Mouse (Mus musculus): ENCODE results near the gene Casp9.

The Casp9 gene

GRCm38 (mm10) chr4:141781201-141781985 is 12.0 kb upstream of the Casp9 start:
- no peak for DNase-seq

- no peak for DNase-seq
Observed at GRCm38 (mm10) chr4:141784835-141785234, 8.6 kb upstream of the Casp9 start.

- no peak for DNase-seq
Observed at GRCm38 (mm10) chr4:141786141-141786540, 7.3 kb upstream of the Casp9 start.

- no peak for DNase-seq
Observed at GRCm38 (mm10) chr4:141787046-141787445, 6.4 kb upstream of the Casp9 start.

DNA sequence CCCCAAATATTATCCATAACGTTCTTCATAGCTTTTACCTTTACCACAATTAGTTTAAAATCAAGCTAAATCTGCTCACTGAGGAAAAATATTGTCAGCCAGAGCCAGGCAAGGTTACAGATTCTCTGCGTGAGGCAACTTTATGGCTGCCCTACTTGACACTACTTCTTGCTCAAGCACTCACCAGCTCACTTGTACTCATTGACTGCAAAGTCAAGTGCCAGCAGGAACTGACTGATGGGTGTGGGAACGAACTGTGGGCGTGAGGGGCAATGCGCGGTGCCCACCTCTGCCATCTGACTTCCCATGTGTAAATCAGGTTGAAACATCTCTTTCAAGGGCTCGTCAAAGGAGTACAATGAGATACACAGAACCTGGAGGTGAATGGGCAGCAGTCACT is 6.0 kb upstream of the Casp9 start:
- DNase-seq = no peak

- no peak for DNase-seq
Observed at GRCm38 (mm10) chr4:141789564-141790218, 3.7 kb upstream of the Casp9 start.

DNA sequence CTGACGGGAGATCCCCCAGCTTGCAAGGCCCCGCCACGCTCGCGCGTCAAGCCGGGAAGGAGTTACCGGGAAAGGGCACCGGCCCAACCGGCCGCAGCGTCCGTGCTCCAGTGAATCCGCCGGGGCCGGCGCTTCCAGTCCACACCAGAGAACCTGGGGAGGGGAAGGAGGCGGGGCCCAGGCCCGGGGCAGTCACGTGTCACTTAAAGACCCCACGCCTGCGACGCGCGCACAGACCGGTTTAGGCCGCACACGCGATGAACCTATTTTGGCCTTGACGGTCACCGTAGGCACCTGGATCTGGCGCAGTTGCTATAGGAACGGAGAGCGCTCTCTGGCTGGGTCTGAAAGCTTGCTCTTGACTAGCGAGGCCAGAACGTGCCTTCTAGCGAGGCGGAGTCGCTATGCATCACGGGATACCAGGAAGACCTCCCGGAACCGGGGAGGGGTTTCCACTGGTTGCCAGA is 2.9 kb upstream of the Casp9 start, which contains the start of gene Dnajc16:
TSS of gene Dnajc16 (minus strand) at position 408 of the 467 bp plus-strand sequence.
- peak; percentile 99 for DNase-seq

GRCm38 (mm10) chr4:141791486-141791885 is 1.9 kb upstream of the Casp9 start:
- no peak for DNase-seq

- DNase-seq = no peak
Observed at GRCm38 (mm10) chr4:141791951-141792350, 1.5 kb upstream of the Casp9 start.

GRCm38 (mm10) chr4:141792554-141793281 is 694 bp upstream of the Casp9 start:
- no peak for DNase-seq

GRCm38 (mm10) chr4:141794152-141794535 is 732 bp downstream of the Casp9 start:
- DNase-seq = no peak

DNA sequence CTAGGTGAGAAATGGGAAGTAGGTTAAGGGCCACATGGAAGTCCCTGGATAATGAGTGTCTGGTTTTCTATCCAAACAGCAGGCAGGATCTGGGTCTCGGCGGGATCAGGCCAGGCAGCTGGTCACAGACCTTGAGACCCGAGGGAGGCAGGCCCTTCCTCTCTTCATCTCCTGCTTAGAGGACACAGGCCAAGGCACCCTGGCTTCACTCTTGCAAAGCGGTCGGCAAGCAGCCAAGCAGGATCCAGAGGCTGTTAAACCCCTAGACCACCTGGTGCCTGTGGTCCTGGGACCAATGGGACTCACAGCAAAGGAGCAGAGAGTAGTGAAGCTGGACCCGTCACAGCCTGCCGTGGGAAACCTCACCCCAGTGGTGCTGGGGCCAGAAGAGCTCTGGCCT is 2.9 kb downstream of the Casp9 start:
- DNase-seq = no peak

DNA sequence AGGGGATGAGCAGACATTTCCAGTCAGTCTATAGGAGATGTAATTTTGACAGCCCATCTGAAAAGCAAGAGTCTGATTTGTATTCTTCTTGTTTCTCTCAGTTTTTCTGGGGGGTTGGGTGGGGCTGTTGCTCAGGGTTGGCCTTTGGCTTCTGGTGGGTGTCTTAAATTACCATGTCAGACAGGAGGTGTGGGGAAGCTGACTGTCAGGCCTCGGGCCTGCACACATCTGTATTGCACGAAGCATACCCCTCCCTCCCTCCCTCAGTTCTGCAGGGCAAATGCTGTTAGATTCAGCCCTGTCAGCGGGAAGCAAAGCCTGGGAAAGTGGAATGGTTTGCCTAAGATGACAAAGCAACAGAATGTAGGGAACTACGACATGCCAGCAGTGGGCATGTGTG is 3.5 kb downstream of the Casp9 start:
- DNase-seq = no peak

DNA sequence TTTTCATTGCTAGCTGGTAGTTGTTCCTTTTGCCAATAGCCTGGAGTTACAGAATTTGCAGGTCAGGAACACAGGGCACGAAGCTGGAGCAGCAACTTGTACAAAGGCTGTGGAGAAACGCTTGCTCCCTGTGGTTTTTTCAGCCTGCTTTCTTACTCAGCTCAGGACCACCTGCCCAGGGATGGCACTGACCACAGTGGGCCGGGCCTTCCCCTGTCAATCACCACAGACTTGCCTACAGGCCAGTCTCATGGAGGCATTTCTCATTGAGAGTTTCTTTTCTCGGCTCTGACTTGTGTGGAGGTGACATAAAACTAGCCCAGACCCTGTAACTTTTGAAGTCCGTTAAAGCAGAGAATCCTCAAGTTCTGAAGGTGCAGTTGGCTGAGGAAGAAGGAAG is 4.1 kb downstream of the Casp9 start:
- no peak for DNase-seq

GRCm38 (mm10) chr4:141804105-141804504 is 10.7 kb downstream of the Casp9 start:
- no peak for DNase-seq

DNA sequence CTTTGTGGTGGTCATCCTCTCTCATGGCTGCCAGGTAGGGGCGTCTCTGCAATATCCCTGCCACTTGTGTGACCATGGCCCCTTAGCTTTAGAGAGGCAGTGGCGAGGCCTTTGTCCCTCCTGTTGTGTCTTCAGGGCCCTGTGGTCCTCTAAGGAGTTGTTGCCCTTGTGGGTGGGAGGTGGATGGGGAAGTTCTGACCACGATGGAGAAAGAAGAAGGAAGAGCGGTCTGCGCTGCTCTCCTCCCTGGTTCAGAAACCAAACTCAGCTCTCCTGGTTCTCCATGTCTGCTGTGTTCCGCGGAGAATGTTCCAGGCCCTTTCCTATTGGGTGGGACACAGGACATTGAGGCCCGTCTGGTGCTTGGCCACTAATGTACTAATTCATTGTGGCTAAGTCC is 12.5 kb downstream of the Casp9 start:
- no peak for DNase-seq

DNA sequence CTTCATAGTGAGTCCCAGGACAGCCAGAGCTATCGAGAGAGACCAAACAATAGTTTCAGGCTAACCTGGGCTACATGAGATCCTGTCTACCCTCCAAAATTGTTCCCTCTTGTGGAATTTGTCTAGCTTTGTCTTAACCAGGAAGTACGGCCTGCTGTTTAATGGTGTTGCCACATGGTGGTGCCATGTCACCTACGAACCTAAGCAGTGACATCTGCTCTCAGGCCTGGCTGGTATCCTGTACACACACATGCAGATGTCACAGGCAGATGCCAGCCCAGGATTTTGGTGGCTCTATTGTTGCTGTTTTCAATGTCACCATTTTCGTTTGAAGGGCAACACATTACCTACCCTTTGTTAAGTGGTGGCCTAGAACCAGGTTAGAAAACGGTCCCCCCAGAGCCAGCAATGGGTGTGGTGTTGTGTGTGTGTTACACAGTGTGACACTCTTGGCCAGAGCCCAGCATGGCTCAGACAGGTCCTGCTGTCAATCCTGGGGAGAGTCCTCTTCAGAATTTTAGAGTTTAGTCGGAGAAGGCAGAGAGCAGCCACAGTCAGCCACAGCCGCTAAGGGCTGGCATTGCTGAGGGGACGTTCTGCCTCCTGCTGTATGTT is 16.5 kb downstream of the Casp9 start:
- DNase-seq = peak; percentile 68

GRCm38 (mm10) chr4:141810975-141811374 is 17.6 kb downstream of the Casp9 start:
- DNase-seq = no peak

DNA sequence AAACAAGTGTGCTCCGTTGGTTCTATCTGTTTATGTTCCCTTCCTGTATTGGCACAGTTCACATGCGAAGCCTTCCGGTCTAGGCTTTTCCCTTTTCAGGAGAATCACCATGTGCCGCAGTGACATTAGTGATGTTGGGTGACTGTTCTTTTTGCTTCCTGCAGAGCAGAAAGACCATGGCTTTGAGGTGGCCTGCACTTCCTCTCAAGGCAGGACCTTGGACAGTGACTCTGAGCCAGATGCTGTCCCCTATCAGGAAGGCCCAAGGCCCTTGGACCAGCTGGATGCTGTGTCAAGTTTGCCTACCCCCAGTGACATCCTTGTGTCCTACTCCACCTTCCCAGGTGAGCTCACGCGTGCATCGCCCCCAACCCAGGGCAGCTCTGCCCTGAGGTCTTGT is 18.0 kb downstream of the Casp9 start:
- no peak for DNase-seq

DNA sequence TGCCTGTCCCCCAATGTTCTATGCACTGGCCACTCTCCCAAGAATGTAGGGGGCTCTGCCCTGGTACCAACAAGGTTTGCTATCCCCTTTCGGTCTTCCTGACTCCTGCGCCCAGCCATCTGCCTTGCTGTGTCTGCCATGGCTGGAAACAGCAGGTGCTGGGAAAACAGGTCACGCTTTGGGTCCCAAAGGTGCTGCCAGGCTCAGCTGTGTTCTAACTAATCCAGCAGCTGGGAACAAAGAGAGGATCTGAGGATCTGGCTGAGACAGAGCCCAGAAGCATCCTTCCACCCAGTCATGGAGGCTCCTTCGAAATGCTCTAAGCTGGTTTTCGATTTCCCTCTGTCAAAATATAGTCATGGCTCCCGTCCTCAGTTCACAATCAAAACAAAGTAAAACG is 22.9 kb downstream of the Casp9 start:
- DNase-seq = no peak

- no peak for DNase-seq
Observed at GRCm38 (mm10) chr4:141816776-141817655, 23.6 kb downstream of the Casp9 start.

- DNase-seq = no peak
Observed at GRCm38 (mm10) chr4:141817706-141818105, 24.3 kb downstream of the Casp9 start.
